Mouse (Mus musculus): ENCODE data around the gene Commd2. TPM values are rescaled to one million over a fixed set of nuclear protein-coding genes. Genes with fewer than 3 reads are reported as not detected.

Gene Commd2
- polyA plus RNA-seq, 1 experiment from 2014 or later, result 116 TPM

DNA sequence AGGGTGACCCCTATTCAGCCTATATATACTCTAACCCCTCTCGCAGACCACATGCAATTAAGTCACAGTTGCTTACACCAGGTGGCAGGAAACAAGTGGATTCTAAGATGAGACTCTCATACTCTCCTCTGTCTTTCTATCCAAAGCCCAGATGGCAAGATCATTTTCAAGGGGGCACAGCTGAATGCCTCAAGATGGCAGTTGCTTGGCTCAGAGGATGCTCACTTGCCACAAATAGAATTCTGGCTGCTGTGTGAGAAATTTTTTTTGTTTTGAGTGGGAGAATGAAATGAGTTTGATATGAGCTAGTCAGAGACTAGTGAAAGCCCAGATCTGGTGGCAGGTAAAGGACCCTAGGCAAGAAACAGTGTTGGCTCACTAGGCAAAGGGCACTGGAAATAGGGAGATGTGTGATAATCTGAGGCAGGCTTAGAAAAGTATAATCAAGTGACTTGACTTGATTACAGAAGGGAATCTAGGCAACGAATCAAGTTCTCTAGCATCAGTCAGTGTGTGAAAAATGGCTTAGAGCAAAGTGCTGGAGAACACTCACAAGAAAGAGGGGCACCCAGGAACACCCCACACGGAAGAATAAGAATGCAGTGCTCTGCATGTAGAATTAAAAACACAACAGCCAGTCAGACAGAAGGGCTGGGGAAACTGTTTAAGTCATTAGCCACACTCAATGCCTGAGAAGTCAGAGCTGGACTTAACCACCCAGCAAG is 16.6 kb downstream of the Commd2 start:
- Histone ChIP-seq H3K27ac (ENCODE audit: low read length) (no peak overlapping the region), H3K36me3 (ENCODE audit: insufficient read depth, low read length) (no peaks in the 10 kb centered on the region), H3K9ac (replicated peaks; ENCODE audit: low read depth) (no peak overlapping the region), H3K4me2 (replicated peaks; ENCODE audit: low read depth, low read length) (no peak overlapping the region), H3K4me1 (ENCODE audit: insufficient read depth, low read depth, low read length) (no peaks in the 10 kb centered on the region; the same call in 1 of the 2 replicates), H3K9me3 (ENCODE audit: low read length) (no peaks in the 10 kb centered on the region), H3K27me3 (replicated peaks; ENCODE audit: insufficient read depth, low read length) (no peaks in the 10 kb centered on the region), H3K4me3 (ENCODE audit: low read depth, low read length) (no peak overlapping the region)
- DNase-seq (ENCODE audit: low spot score) (no peak), ATAC-seq (no peak)
- WGBS, result 70% methylated on average over 3 of the region's 3 CpGs
- TF ChIP-seq CTCF (IDR thresholded peaks at IDR 0.05) (no peak), EP300 (IDR thresholded peaks at IDR 0.05) (no peak)

DNA sequence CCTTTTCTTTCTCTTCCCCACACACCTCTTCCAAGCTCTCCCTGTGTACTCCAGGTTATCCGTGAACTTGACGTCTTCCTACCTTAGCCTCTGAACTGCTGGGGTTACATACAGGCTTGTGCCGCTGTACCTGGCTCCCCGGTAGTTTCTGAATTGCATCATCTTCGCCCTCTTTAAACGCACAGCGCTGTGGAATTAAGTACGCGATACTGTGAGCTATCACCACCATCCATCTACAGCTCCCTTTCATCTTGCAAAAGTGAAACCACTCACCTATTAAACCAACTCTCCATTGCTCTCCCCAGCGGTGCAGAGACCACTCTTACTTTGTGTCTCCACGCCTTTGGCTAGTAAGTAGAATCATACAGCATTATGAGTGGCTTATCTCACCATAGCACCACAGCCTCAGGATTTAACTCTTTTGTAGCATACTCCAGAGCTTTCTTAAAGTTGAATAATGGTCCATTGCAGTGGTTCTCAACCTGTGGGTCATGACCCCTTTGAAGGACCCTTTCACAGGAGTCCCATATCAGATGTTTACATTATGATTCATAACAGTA is 24.5 kb downstream of the Commd2 start:
- 63% methylated on average over 11 of the region's 11 CpGs for WGBS
- peak; percentile 68 for ATAC-seq
- Histone ChIP-seq H3K4me3 (ENCODE audit: low read depth, low read length) (no peak overlapping the region), H3K9ac (replicated peaks; ENCODE audit: low read depth) (no peak overlapping the region), H3K27ac (ENCODE audit: low read length) (no peak overlapping the region), H3K4me2 (replicated peaks; ENCODE audit: low read depth, low read length) (0 out of 2 replicates have a peak overlapping the region, but pooled peaks have one; percentile 6), H3K27me3 (replicated peaks; ENCODE audit: insufficient read depth, low read length) (no peaks in the 10 kb centered on the region), H3K36me3 (ENCODE audit: insufficient read depth, low read length) (no peaks in the 10 kb centered on the region), H3K4me1 (ENCODE audit: insufficient read depth, low read depth, low read length) (no peaks in the 10 kb centered on the region), H3K9me3 (ENCODE audit: low read length) (no peaks in the 10 kb centered on the region)
- TF ChIP-seq CTCF (IDR thresholded peaks at IDR 0.05), result no peak
- TF ChIP-seq EP300 (IDR thresholded peaks at IDR 0.05), result no peak
- peak; percentile 59 for DNase-seq (ENCODE audit: low spot score)

DNA sequence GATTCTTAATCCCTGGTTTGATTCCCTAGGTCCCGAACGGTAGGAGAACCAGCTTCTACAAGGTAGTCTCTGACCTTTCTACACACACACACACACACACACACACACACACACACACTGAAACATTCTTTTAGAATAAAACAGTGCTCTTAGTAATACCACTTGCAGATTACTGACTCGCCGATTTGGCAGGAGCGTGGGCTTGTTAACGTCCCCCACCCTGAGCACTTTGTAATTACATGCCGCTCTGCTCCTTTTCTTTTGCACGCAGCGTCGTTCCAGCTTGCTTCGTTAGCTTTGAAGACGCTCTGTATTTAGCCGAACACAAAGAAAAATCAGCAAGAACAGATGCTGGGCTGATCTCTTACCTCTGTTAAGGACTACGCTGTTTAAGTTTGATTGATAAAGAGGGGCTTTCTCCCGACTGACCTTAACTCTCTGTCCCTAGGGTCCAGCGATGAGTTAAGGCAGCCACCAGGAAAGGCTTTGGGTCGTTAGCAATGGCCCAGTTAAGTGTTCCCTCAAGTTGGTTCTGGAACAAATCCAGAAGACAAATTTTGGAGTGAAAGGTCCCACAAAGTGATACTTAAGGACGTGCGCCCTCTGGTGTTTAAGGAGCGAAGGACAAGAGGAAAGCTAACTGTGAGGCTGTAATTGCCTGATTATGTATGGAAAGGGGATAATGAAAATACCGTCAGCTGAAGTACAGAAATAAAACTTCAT is 26.1 kb downstream of the Commd2 start:
- Histone ChIP-seq H3K4me2 (replicated peaks; ENCODE audit: low read depth, low read length) (peak overlapping the region; percentile 55), H3K4me3 (ENCODE audit: low read depth, low read length) (peak overlapping the region; percentile 34), H3K4me1 (ENCODE audit: insufficient read depth, low read depth, low read length) (no peaks in the 10 kb centered on the region), H3K27me3 (replicated peaks; ENCODE audit: insufficient read depth, low read length) (no peaks in the 10 kb centered on the region), H3K36me3 (ENCODE audit: insufficient read depth, low read length) (no peaks in the 10 kb centered on the region), H3K9me3 (ENCODE audit: low read length) (no peaks in the 10 kb centered on the region), H3K27ac (ENCODE audit: low read length) (peak overlapping the region; percentile 74), H3K9ac (replicated peaks; ENCODE audit: low read depth) (peak overlapping the region; percentile 48)
- ATAC-seq (peak; percentile 76), DNase-seq (ENCODE audit: low spot score) (peak; percentile 91)
- WGBS, result 25% methylated on average over 21 of the region's 21 CpGs
- TF ChIP-seq EP300 (IDR thresholded peaks at IDR 0.05), result 0 out of 2 replicates have a peak, but pooled peaks have one; percentile 42
- TF ChIP-seq CTCF (IDR thresholded peaks at IDR 0.05), result peak; percentile 92

DNA sequence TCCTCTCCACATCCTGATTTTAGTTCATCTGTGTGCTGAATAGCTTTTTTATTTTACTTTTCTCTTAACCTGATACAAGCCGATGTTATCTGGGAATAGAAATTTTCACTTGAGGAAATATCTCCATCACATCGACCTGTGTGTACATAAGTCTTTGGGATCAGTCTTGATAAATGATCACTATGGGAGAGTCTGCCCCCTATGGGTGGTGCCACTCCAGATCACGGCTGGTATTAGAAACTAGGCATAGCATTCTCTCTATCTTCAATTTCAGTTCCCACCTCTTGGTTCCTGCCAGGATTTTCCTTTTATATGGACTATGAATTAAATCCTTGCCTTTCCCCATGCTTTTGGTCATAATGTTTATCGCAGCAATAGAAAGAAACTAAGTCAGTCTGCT is 31.8 kb downstream of the Commd2 start:
- H3K4me1 ChIP-seq (ENCODE audit: insufficient read depth, low read depth, low read length), result no peaks in the 10 kb centered on the region
- H3K4me3 ChIP-seq (ENCODE audit: low read depth, low read length), result no peak overlapping the region
- ATAC-seq, result no peak
- no peak overlapping the region for H3K4me2 ChIP-seq (replicated peaks; ENCODE audit: low read depth, low read length)
- H3K27ac ChIP-seq (ENCODE audit: low read length), result no peak overlapping the region
- no peaks in the 10 kb centered on the region for H3K36me3 ChIP-seq (ENCODE audit: insufficient read depth, low read length)
- no peak overlapping the region for H3K9ac ChIP-seq (replicated peaks; ENCODE audit: low read depth)
- no peaks in the 10 kb centered on the region for H3K27me3 ChIP-seq (replicated peaks; ENCODE audit: insufficient read depth, low read length)
- 67% methylated on average over 4 of the region's 4 CpGs for WGBS
- no peaks in the 10 kb centered on the region for H3K9me3 ChIP-seq (ENCODE audit: low read length)
- TF ChIP-seq CTCF (IDR thresholded peaks at IDR 0.05) (peak; percentile 61), EP300 (IDR thresholded peaks at IDR 0.05) (no peak)
- DNase-seq (ENCODE audit: low spot score), result no peak

DNA sequence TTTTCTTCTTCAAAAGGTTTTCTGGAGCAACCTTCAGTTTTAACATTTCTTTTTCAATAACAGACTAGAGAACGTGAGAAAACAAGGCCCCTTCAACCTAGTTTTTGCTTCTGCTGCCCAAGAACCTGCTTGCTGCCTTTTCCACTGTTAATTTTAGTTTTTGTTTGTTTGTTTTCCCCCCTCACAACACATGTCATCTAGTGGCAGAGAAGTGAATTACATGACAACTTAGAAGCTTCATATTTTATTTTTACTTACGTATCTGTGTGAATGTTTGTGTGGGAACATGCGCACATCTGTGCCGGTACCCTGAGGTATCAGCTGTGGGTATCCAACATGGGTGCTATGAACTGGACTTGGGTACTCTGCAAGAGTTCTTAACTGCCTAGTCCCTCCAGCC is 35.9 kb downstream of the Commd2 start:
- Histone ChIP-seq H3K9ac (replicated peaks; ENCODE audit: low read depth) (no peak overlapping the region), H3K9me3 (ENCODE audit: low read length) (no peaks in the 10 kb centered on the region), H3K4me2 (replicated peaks; ENCODE audit: low read depth, low read length) (no peak overlapping the region), H3K27me3 (replicated peaks; ENCODE audit: insufficient read depth, low read length) (no peaks in the 10 kb centered on the region), H3K4me3 (ENCODE audit: low read depth, low read length) (no peak overlapping the region), H3K36me3 (ENCODE audit: insufficient read depth, low read length) (no peaks in the 10 kb centered on the region), H3K4me1 (ENCODE audit: insufficient read depth, low read depth, low read length) (no peaks in the 10 kb centered on the region), H3K27ac (ENCODE audit: low read length) (no peak overlapping the region)
- WGBS, result 92% methylated on average over 4 of the region's 4 CpGs
- TF ChIP-seq CTCF (IDR thresholded peaks at IDR 0.05), result peak; percentile 59
- no peak for TF ChIP-seq EP300 (IDR thresholded peaks at IDR 0.05)
- DNase-seq (ENCODE audit: low spot score), result no peak
- ATAC-seq, result no peak

DNA sequence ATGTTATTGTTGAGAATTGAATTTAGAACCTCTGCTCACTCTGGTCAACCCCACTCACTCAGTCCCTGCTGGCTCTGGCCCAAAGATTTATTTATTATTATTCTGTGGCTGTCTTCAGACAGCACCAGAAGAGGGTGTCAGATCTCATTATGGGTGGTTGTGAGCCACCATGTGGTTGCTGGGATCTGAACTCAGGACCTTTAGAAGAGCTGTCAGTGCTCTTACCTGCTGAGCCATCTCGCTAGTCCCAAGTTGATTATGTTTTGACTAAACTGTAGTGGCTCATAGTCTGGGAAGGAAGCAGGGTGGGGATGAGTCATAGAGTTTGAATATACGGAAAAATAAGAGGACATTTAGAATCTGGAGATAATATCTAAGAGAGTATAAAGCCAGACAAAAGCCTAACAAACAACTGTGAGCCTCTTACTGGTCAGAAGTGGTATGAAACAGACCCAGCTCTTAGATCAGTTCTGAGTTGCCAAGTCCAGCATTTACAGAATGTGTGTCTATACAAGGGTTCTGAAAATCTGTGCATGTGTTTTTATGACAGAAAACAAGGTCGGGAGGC is 39.0 kb downstream of the Commd2 start:
- ATAC-seq, result peak; percentile 62
- Histone ChIP-seq H3K9ac (replicated peaks; ENCODE audit: low read depth) (no peak overlapping the region), H3K4me1 (ENCODE audit: insufficient read depth, low read depth, low read length) (no peaks in the 10 kb centered on the region), H3K4me3 (ENCODE audit: low read depth, low read length) (no peak overlapping the region), H3K27me3 (replicated peaks; ENCODE audit: insufficient read depth, low read length) (no peaks in the 10 kb centered on the region), H3K4me2 (replicated peaks; ENCODE audit: low read depth, low read length) (no peak overlapping the region), H3K9me3 (ENCODE audit: low read length) (no peaks in the 10 kb centered on the region), H3K27ac (ENCODE audit: low read length) (no peak overlapping the region), H3K36me3 (ENCODE audit: insufficient read depth, low read length) (no peaks in the 10 kb centered on the region)
- TF ChIP-seq EP300 (IDR thresholded peaks at IDR 0.05) (no peak), CTCF (IDR thresholded peaks at IDR 0.05) (no peak; the same call in 1 of the 2 replicates)
- peak; percentile 38 for DNase-seq (ENCODE audit: low spot score)
- WGBS, result 46% methylated on average over 3 of the region's 3 CpGs

Data from lung, postnatal 0 days (tissue).